Mouse (Mus musculus) midbrain, embryonic 11.5 days (tissue): ENCODE data around the gene Negr1. TPM values are rescaled to one million over a fixed set of nuclear protein-coding genes. Genes with fewer than 3 reads are reported as not detected.

Experiments
- ATAC-seq: fragments of 200-750 bp; cut with Nextera tagmentation; 2 replicates; pipeline ENCODE4 v1.8.0; 2017; ENCODE audit warnings: moderate TSS enrichment, moderate library complexity; ENCODE audit not compliant: low FRiP score
- DNase-seq: peaks from one replicate; pipeline ENCODE4 v3.0.0; 2015; ENCODE audit warnings: low spot score; ENCODE audit errors: missing footprints
- H3K27ac ChIP-seq: fragments of 300-500 bp; sonication (generic); 2 replicates; pipeline ENCODE4 v1.5.1; 2014; ENCODE audit warnings: low read depth, low read length
- H3K27me3 ChIP-seq: fragments of 300-500 bp; sonication (generic); 2 replicates; pipeline ENCODE4 v1.6.1; 2014; ENCODE audit warnings: mild to moderate bottlenecking, low read length, moderate library complexity, mixed read lengths; ENCODE audit not compliant: control insufficient read depth, insufficient read depth
- H3K36me3 ChIP-seq: fragments of 300-500 bp; sonication (generic); 2 replicates; pipeline ENCODE4 v1.6.1; 2014; ENCODE audit warnings: mild to moderate bottlenecking, low read length, moderate library complexity, mixed read lengths; ENCODE audit not compliant: control insufficient read depth, insufficient read depth
- H3K4me1 ChIP-seq: fragments of 300-500 bp; sonication (generic); 2 replicates; pipeline ENCODE4 v1.6.1; 2014; ENCODE audit warnings: low read length; ENCODE audit not compliant: control insufficient read depth, insufficient read depth
- H3K4me2 ChIP-seq: fragments of 300-500 bp; sonication (generic); 2 replicates; pipeline ENCODE4 v1.6.1; 2014; ENCODE audit warnings: mild to moderate bottlenecking, moderate library complexity
- H3K4me3 ChIP-seq: fragments of 300-500 bp; sonication (generic); 2 replicates; pipeline ENCODE4 v1.5.1; 2014; ENCODE audit warnings: low read depth, low read length
- H3K9ac ChIP-seq: fragments of 300-500 bp; sonication (generic); 2 replicates; pipeline ENCODE4 v1.6.1; 2014; ENCODE audit warnings: low read length
- H3K9me3 ChIP-seq: fragments of 300-500 bp; sonication (generic); 2 replicates; pipeline ENCODE4 v1.6.1; 2016; ENCODE audit warnings: low read length; ENCODE audit not compliant: control insufficient read depth
- WGBS: fragments of 180-500 bp; shearing (Covaris S2); extraction: QIAGEN DNeasy Blood & Tissue Kit; methylation state at CpG from one replicate; pipeline ENCODE4 v1.1.7; 2014; 5-methylcytosine and 5-hydroxymethylcytosine counted together
- polyA plus RNA-seq: library from polyadenylated mRNA; unstranded; fragments of >200 nt; fragmentation: Nextera tagmentation; extraction: Ambion mirVana; gene quantifications from 2 replicates; pipeline ENCODE4 v1.2.1, GENCODE M21; 2014

Gene Negr1
- polyA plus RNA-seq, 1 experiment from 2014 or later: 4.4 TPM

GRCm38 (mm10) chr3:157193141-157193540 lies 631.5 kb downstream of the Negr1 start:
- no peak overlapping the region for H3K4me3 ChIP-seq
- DNase-seq (no peak), ATAC-seq (no peak)
- no peaks in the 10 kb centered on the region for H3K4me1 ChIP-seq
- 86% methylated on average over 3 of the region's 3 CpGs for WGBS
- no peaks in the 10 kb centered on the region for H3K9me3 ChIP-seq
- no peak overlapping the region for H3K4me2 ChIP-seq
- H3K27me3 ChIP-seq: no peaks in the 10 kb centered on the region
- no peak overlapping the region for H3K27ac ChIP-seq
- no peaks in the 10 kb centered on the region for H3K36me3 ChIP-seq
- no peak overlapping the region for H3K9ac ChIP-seq

- Histone ChIP-seq H3K4me3 (no peak overlapping the region), H3K4me1 (no peaks in the 10 kb centered on the region)
- whole genome bisulfite sequencing: 90% methylated on average over 4 of the region's 4 CpGs
Observed at GRCm38 (mm10) chr3:157198659-157199058, 637.1 kb downstream of the Negr1 start.

GRCm38 (mm10) chr3:157201726-157202125 lies 640.1 kb downstream of the Negr1 start:
- no peaks in the 10 kb centered on the region for H3K36me3 ChIP-seq
- ATAC-seq (0 out of 2 replicates have a peak, but pooled peaks have one; percentile 42), DNase-seq (no peak)
- no peaks in the 10 kb centered on the region for H3K4me1 ChIP-seq
- WGBS: 88% methylated on average over 2 of the region's 2 CpGs
- no peak overlapping the region for H3K9ac ChIP-seq
- no peak overlapping the region for H3K4me2 ChIP-seq
- H3K27ac ChIP-seq: no peak overlapping the region
- H3K9me3 ChIP-seq: no peaks in the 10 kb centered on the region
- H3K27me3 ChIP-seq: no peaks in the 10 kb centered on the region
- H3K4me3 ChIP-seq: no peak overlapping the region

More at GRCm38 (mm10) chr3:157198659-157199058, 637.1 kb downstream of the Negr1 start:
- H3K36me3 ChIP-seq: no peaks in the 10 kb centered on the region
- ATAC-seq (no peak), DNase-seq (no peak)
- H3K27ac ChIP-seq: no peak overlapping the region
- no peak overlapping the region for H3K9ac ChIP-seq
- no peak overlapping the region for H3K4me2 ChIP-seq
- no peaks in the 10 kb centered on the region for H3K27me3 ChIP-seq
- no peaks in the 10 kb centered on the region for H3K9me3 ChIP-seq

DNA sequence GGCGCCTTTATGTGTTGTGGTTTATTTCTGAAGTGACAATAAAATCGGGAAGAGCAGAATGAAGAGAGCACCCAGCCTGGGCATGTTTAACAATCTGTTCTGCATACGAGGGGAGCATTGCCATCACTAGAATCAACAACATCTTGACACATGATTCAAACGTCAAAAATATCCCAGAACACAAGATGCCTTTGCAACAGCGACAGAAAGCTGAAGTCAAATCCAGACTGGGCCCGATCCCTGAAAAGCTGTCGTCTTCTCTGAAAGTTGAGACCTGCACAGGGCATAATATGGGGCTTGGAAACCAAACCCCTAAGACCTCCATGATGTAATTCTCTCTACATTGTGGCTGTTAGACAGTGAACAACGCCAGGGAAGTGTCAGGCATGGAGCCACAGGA lies 642.0 kb downstream of the Negr1 start:
- ATAC-seq (no peak), DNase-seq (no peak)
- H3K27me3 ChIP-seq: no peaks in the 10 kb centered on the region
- H3K9ac ChIP-seq: no peak overlapping the region
- H3K4me2 ChIP-seq: no peak overlapping the region
- no peaks in the 10 kb centered on the region for H3K36me3 ChIP-seq
- H3K4me1 ChIP-seq: no peaks in the 10 kb centered on the region
- WGBS: 88% methylated on average over 8 of the region's 8 CpGs
- no peak overlapping the region for H3K4me3 ChIP-seq
- no peak overlapping the region for H3K27ac ChIP-seq
- H3K9me3 ChIP-seq: no peaks in the 10 kb centered on the region

GRCm38 (mm10) chr3:157206752-157207151 lies 645.2 kb downstream of the Negr1 start:
- Histone ChIP-seq H3K4me3 (no peak overlapping the region), H3K9ac (no peak overlapping the region), H3K27me3 (no peaks in the 10 kb centered on the region), H3K4me2 (no peak overlapping the region), H3K27ac (no peak overlapping the region), H3K9me3 (no peaks in the 10 kb centered on the region), H3K36me3 (no peaks in the 10 kb centered on the region), H3K4me1 (no peaks in the 10 kb centered on the region)
- 52% methylated on average over 3 of the region's 3 CpGs for WGBS
- ATAC-seq: no peak
- no peak for DNase-seq

DNA sequence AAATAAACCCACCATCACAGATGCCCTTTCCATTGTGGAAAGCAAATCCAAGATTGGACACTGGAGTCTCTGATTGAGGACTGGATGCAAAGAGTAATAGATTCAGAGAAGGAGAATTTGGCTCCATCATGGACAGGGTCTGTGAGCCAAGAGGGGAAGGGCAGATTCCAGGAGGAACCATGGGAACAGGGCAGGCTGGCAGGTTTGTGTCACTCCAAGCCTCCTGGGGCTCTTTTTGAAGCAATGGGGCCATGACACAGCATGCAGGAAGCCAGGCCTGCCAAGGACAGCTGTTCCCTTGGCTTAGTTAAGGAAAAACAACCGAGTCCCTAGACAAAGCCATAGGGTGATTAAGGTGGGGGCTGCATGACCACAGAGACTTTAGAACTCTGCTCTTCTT lies 647.4 kb downstream of the Negr1 start:
- Histone ChIP-seq H3K27ac (no peak overlapping the region), H3K9ac (no peak overlapping the region), H3K4me3 (no peak overlapping the region), H3K9me3 (no peaks in the 10 kb centered on the region), H3K4me1 (no peaks in the 10 kb centered on the region), H3K4me2 (no peak overlapping the region), H3K36me3 (no peaks in the 10 kb centered on the region), H3K27me3 (no peaks in the 10 kb centered on the region)
- DNase-seq: no peak
- no peak for ATAC-seq
- 12% methylated on average over 1 of the region's 1 CpGs for WGBS

DNA sequence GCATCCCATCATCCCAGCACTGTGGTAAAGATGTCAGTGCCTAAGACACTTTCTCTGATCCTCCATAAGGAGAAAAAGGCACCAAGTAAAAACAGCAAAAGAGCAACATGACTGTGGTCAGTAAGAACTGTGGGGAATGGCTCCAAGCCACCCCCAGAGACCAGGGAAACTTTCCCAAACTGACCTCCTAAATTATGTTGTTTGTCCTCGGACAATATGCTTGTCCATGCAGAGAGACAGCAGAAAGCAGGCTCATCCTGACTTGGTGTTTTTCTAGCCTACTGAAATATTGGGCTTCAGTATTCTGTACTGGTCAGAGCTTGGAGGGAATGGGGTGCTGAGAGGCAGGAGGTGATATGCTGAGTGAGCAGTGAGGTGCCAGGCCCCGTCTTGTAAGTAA lies 647.8 kb downstream of the Negr1 start:
- H3K4me1 ChIP-seq: no peaks in the 10 kb centered on the region
- H3K9me3 ChIP-seq: no peaks in the 10 kb centered on the region
- H3K9ac ChIP-seq: no peak overlapping the region
- H3K4me3 ChIP-seq: no peak overlapping the region
- no peaks in the 10 kb centered on the region for H3K27me3 ChIP-seq
- 82% methylated on average over 2 of the region's 2 CpGs for WGBS
- no peaks in the 10 kb centered on the region for H3K36me3 ChIP-seq
- no peak for DNase-seq
- H3K27ac ChIP-seq: no peak overlapping the region
- no peak for ATAC-seq
- no peak overlapping the region for H3K4me2 ChIP-seq

DNA sequence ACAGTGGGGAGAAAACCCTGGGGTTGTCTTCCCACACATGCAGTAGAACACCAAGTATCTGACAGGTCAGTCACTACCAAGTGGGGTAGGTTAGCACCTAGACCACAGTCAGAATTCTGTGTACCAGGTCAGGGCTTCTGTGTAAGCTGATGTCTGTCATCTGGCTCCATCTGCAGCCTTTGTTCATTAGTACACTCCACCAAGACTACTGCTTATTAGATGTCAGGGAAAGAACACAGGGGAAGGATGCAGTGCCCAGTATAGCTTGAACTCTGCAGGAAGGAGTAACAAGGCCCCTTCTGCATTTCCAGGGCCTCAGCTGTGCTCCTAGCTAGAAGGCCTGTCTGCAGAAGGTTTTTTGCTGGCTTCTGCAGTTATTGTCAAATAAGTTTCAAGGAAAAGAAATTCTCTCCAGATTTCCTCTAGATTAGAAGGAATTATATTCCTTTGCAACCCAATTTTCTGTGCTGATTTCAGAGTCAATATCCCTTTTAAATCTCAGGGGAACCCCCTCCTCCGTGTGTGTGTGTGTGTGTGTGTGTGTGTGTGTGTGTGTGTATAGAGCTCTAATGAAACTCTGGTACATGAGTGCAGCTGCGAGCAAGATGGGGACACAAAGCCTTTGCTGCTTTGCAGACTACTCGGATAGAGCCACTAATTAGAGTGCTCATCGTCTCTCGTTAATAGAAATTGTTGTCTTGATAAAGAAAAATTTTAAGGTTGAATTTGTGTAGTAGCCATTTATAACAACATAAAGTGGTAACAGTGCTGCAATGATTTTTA lies 654.5 kb downstream of the Negr1 start:
- Histone ChIP-seq H3K36me3 (no peaks in the 10 kb centered on the region), H3K4me3 (no peak overlapping the region), H3K9ac (no peak overlapping the region), H3K27ac (no peak overlapping the region), H3K27me3 (no peaks in the 10 kb centered on the region), H3K9me3 (no peaks in the 10 kb centered on the region), H3K4me2 (no peak overlapping the region), H3K4me1 (peaks cover 8% of the 10 kb centered on the region)
- DNase-seq: peak; percentile 82
- peak; percentile 65 for ATAC-seq
- WGBS: 65% methylated on average over 5 of the region's 5 CpGs

DNA sequence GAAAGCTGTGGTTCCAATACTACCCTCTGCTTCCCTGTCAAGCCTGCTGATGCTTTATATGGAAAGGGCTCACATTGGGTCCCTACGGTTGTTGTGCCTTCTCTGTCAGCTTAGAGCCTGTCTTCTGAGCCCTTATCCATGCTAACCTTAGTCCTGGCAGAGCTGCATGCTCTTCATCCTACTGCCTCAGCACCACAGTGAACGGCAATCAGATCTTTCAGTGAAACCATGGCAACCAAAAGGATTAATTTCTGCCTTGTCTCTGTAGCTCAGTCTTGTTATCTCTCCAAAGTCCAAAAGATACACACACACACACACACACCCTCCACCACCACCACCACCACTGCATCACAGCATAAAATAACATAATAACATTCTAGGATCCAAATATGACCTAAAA lies 656.2 kb downstream of the Negr1 start:
- Histone ChIP-seq H3K9ac (no peak overlapping the region), H3K4me2 (no peak overlapping the region), H3K4me3 (no peak overlapping the region), H3K9me3 (no peaks in the 10 kb centered on the region), H3K27ac (no peak overlapping the region), H3K4me1 (peaks cover 8% of the 10 kb centered on the region), H3K36me3 (no peaks in the 10 kb centered on the region), H3K27me3 (no peaks in the 10 kb centered on the region)
- WGBS: 22% methylated on average over 2 of the region's 2 CpGs
- ATAC-seq (peak; percentile 59), DNase-seq (peak; percentile 72)
